In genomic region chr13:38311125-38311524, GRCm38 (mm10) we compare ENCODE assay signal across 16 mouse cellular contexts. TPM values are rescaled to one million over a fixed set of nuclear protein-coding genes. Genes with fewer than 3 reads are reported as not detected.
"Had no signal": no experiment of that assay in that cellular context is flagged by ENCODE, and none has a peak within 500 bp of the region (broad histone marks: within the 10 kb centered on the region; RNA-seq: fewer than 3 reads in every experiment).

No protein-coding gene starts in this region.

- H3K4me1 ChIP-seq: liver, embryonic 13.5 days; liver, embryonic 15.5 days; megakaryocyte, embryonic 14.5 days; midbrain, embryonic 13.5 days; midbrain, embryonic 15.5 days; neural tube, embryonic 12.5 days had no signal

- H3K27me3 ChIP-seq: liver, embryonic 13.5 days; liver, embryonic 15.5 days; megakaryocyte, embryonic 14.5 days; midbrain, embryonic 13.5 days; midbrain, embryonic 15.5 days; neural tube, embryonic 12.5 days; stomach, embryonic 15.5 days had no signal

- DNase-seq: liver, embryonic 13.5 days; liver, postnatal 0 days; lung, embryonic 14.5 days; lung, postnatal 10 days; lung, postnatal 36 days; right cerebral cortex, postnatal 14 days; thymus, adult 2 months; thymus, postnatal 36 days had no signal

- H3K4me3 ChIP-seq: liver, embryonic 13.5 days; liver, embryonic 15.5 days; megakaryocyte, embryonic 14.5 days; midbrain, embryonic 13.5 days; midbrain, embryonic 15.5 days; neural tube, embryonic 12.5 days; stomach, embryonic 15.5 days had no signal

- ATAC-seq: liver, postnatal 0 days; midbrain, embryonic 13.5 days; midbrain, embryonic 15.5 days had no signal

- H3K9ac ChIP-seq: liver, embryonic 13.5 days; liver, embryonic 15.5 days; liver, postnatal 0 days; lung, embryonic 14.5 days; midbrain, embryonic 13.5 days; midbrain, embryonic 15.5 days; neural tube, embryonic 12.5 days; stomach, embryonic 15.5 days had no signal

- H3K4me2 ChIP-seq: liver, embryonic 13.5 days; liver, embryonic 15.5 days; lung, embryonic 14.5 days; midbrain, embryonic 11.5 days; midbrain, embryonic 13.5 days; midbrain, embryonic 15.5 days; neural tube, embryonic 12.5 days; stomach, embryonic 15.5 days had no signal

- H3K9me3 ChIP-seq: liver, embryonic 13.5 days; liver, embryonic 15.5 days; midbrain, embryonic 13.5 days; midbrain, embryonic 15.5 days; neural tube, embryonic 12.5 days; stomach, embryonic 15.5 days had no signal

- H3K27ac ChIP-seq: liver, embryonic 13.5 days; liver, embryonic 15.5 days; macrophage; midbrain, embryonic 13.5 days; midbrain, embryonic 15.5 days; neural tube, embryonic 12.5 days had no signal

- H3K36me3 ChIP-seq: liver, embryonic 13.5 days; liver, embryonic 15.5 days; midbrain, embryonic 13.5 days; midbrain, embryonic 15.5 days; neural tube, embryonic 12.5 days; stomach, embryonic 15.5 days had no signal

RNA-seq across cellular contexts. Expression of gene Bmp6, which starts 33.8 kb away (rescaled TPM):
- polyA plus RNA-seq: macrophage had no signal
